Mouse (Mus musculus) megakaryocyte, embryonic 14.5 days (primary cell): ENCODE results near the gene AC161166.1.

Experiments used
- FLI1 ChIP-seq: IDR thresholded peaks from 2 replicates; pipeline ENCODE4 v1.6.1; 2012; ENCODE audit warnings: low read length, inconsistent platforms, mixed read lengths
- GATA1 ChIP-seq: IDR thresholded peaks from 3 replicates; pipeline ENCODE4 v1.6.1; 2012; ENCODE audit warnings: mixed read lengths, low read length, inconsistent platforms, borderline replicate concordance

GRCm38 (mm10) chr7:24506476-24506837, 5.8 kb downstream of the AC161166.1 start:
- no peak for TF ChIP-seq GATA1
- no peak for TF ChIP-seq FLI1
